Mouse (Mus musculus) heart, postnatal 0 days (tissue): ENCODE measurements around the gene Nr2c1.

Experiments used
- CTCF ChIP-seq: IDR thresholded peaks from 2 replicates; pipeline ENCODE4 v1.5.1; 2016; ENCODE audit warnings: antibody characterized with exemption, control low read depth, low read depth
- EP300 ChIP-seq: IDR thresholded peaks from 2 replicates; pipeline ENCODE4 v1.6.1; 2016; ENCODE audit warnings: antibody characterized with exemption, low read depth

- TF ChIP-seq CTCF (peak; percentile 58), EP300 (no peak)
Observed at GRCm38 (mm10) chr10:94147756-94148531, at the start of gene Nr2c1.
